Mouse (Mus musculus) brain, embryonic 18.5 days (tissue): Measurements from ENCODE around the gene Zranb1.

Source experiments
- DNase-seq: peaks from one replicate; pipeline ENCODE4 v3.0.0-alpha.2; 2012; ENCODE audit warnings: low read depth, low spot score

Zranb1 gene

GRCm38 (mm10) chr7:132930850-132931559 is at the start of gene Zranb1:
Gene Zranb1, plus strand, starts transcription at chr7:132931142.
- peak; percentile 94 for DNase-seq

GRCm38 (mm10) chr7:132882343-132882742 is 48.6 kb upstream of the Zranb1 start:
- no peak for DNase-seq

GRCm38 (mm10) chr7:132884031-132884430 is 46.9 kb upstream of the Zranb1 start:
- DNase-seq: no peak

- DNase-seq: no peak
Measured at GRCm38 (mm10) chr7:132887019-132887804, 43.7 kb upstream of the Zranb1 start.

GRCm38 (mm10) chr7:132888052-132888451 is 42.9 kb upstream of the Zranb1 start:
- no peak for DNase-seq

- no peak for DNase-seq
Measured at GRCm38 (mm10) chr7:132888518-132889249, 42.3 kb upstream of the Zranb1 start.

GRCm38 (mm10) chr7:132889691-132890090 is 41.3 kb upstream of the Zranb1 start:
- DNase-seq: no peak

GRCm38 (mm10) chr7:132890201-132890600 is 40.7 kb upstream of the Zranb1 start:
- DNase-seq: no peak

GRCm38 (mm10) chr7:132891561-132892310 is 39.2 kb upstream of the Zranb1 start:
- no peak for DNase-seq

GRCm38 (mm10) chr7:132892311-132892661 is 38.7 kb upstream of the Zranb1 start:
- DNase-seq: no peak

GRCm38 (mm10) chr7:132892806-132893205 is 38.1 kb upstream of the Zranb1 start:
- no peak for DNase-seq

GRCm38 (mm10) chr7:132893336-132893735 is 37.6 kb upstream of the Zranb1 start:
- DNase-seq: no peak

GRCm38 (mm10) chr7:132894841-132895555 is 35.9 kb upstream of the Zranb1 start:
- no peak for DNase-seq

GRCm38 (mm10) chr7:132896206-132896815 is 34.6 kb upstream of the Zranb1 start:
- no peak for DNase-seq

GRCm38 (mm10) chr7:132897258-132897657 is 33.7 kb upstream of the Zranb1 start:
- no peak for DNase-seq

- DNase-seq: no peak
Measured at GRCm38 (mm10) chr7:132898234-132898633, 32.7 kb upstream of the Zranb1 start.

GRCm38 (mm10) chr7:132900826-132901531 is 30.0 kb upstream of the Zranb1 start:
- no peak for DNase-seq

- no peak for DNase-seq
Measured at GRCm38 (mm10) chr7:132903796-132904195, 27.1 kb upstream of the Zranb1 start.

- no peak for DNase-seq
Measured at GRCm38 (mm10) chr7:132921971-132922370, 9.0 kb upstream of the Zranb1 start.

- DNase-seq: no peak
Measured at GRCm38 (mm10) chr7:132925227-132925626, 5.7 kb upstream of the Zranb1 start.
